Mouse (Mus musculus) olfactory bulb, adult 2 months (tissue): Measurements from ENCODE around the gene Col23a1.

Experiments used
- CTCF ChIP-seq: fragments of 200-500 bp; IDR thresholded peaks from 2 replicates; pipeline ENCODE4 v1.5.1; 2012; ENCODE audit warnings: low read depth, mild to moderate bottlenecking, low read length, moderate library complexity; ENCODE audit not compliant: insufficient read depth
- POLR2A ChIP-seq: fragments of 200-500 bp; IDR thresholded peaks from 2 replicates; pipeline ENCODE4 v1.6.1; 2012; ENCODE audit warnings: mild to moderate bottlenecking, low read depth, low read length, moderate library complexity; ENCODE audit not compliant: insufficient read depth

DNA sequence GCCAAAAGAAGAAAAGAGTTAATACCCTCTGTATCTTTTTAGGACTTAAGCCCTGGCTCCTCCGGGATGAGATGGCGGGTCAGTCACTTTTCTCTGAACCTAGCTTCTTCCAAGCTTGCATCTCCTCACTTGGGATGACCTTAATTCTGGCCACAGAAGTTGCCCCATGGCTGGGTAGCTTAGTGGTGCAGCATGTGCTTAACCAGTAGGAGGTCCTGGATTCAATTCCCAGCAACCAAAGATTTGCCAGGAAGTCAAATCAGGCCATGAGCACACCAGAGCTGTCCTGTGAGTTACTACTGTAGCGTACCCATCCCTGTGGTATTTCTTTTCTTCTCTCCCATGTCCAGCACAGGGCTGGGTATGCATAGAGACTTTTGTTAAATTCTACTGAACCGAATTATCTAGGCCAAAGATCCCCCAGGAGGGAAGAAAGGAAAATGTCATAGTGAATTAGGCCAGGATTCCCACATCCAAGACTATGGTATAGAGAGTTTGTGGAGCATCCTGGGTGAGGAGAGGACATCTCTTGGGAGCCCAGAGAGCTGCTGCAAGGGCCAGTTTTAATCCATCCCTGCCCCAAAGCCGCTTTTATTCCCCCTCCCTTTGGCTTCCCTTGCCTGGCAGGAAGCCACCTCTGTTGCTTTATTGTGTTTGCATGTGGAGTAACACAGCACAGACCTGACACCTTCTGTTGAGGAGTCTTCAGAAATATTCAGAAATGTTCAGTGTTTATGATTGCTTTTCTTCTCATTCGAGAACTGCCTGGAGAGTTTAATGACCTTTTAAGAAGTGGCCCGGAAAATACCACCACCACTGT, 26.5 kb downstream of the Col23a1 start:
- no peak for TF ChIP-seq POLR2A
- no peak for TF ChIP-seq CTCF
